Mouse (Mus musculus): ENCODE measurements around the gene Rbm15b.

Rbm15b gene

GRCm38 (mm10) chr9:106884996-106885900, 2.0 kb downstream of the Rbm15b start:
- DNase-seq (ENCODE audit: low read depth, low spot score) = no peak

- DNase-seq (ENCODE audit: low read depth, low spot score) = no peak
Measured at GRCm38 (mm10) chr9:106884306-106884705, 2.9 kb downstream of the Rbm15b start.

- DNase-seq (ENCODE audit: low read depth, low spot score) = no peak
Measured at GRCm38 (mm10) chr9:106883085-106883484, 4.1 kb downstream of the Rbm15b start.

GRCm38 (mm10) chr9:106882176-106882575, 5.1 kb downstream of the Rbm15b start:
- no peak for DNase-seq (ENCODE audit: low read depth, low spot score)

GRCm38 (mm10) chr9:106881071-106881755, 6.0 kb downstream of the Rbm15b start:
- no peak for DNase-seq (ENCODE audit: low read depth, low spot score)

GRCm38 (mm10) chr9:106879471-106879870, 7.8 kb downstream of the Rbm15b start:
- DNase-seq (ENCODE audit: low read depth, low spot score) = no peak

GRCm38 (mm10) chr9:106876666-106877065, 10.6 kb downstream of the Rbm15b start:
- DNase-seq (ENCODE audit: low read depth, low spot score) = no peak

GRCm38 (mm10) chr9:106874216-106874615, 13.0 kb downstream of the Rbm15b start:
- no peak for DNase-seq (ENCODE audit: low read depth, low spot score)

GRCm38 (mm10) chr9:106858036-106858435, 29.2 kb downstream of the Rbm15b start:
- DNase-seq (ENCODE audit: low read depth, low spot score) = no peak

- no peak for DNase-seq (ENCODE audit: low read depth, low spot score)
Measured at GRCm38 (mm10) chr9:106856664-106857063, 30.6 kb downstream of the Rbm15b start.

- DNase-seq (ENCODE audit: low read depth, low spot score) = no peak
Measured at GRCm38 (mm10) chr9:106842800-106843199, 44.4 kb downstream of the Rbm15b start.

- DNase-seq (ENCODE audit: low read depth, low spot score) = no peak
Measured at GRCm38 (mm10) chr9:106840569-106840968, 46.7 kb downstream of the Rbm15b start.

Data from embryo, embryonic 11.5 days (tissue).